Mouse (Mus musculus): ENCODE measurements at regions not wholly inside any gene's neighbourhood (a gene's known extent, or its start where the extent isn't known, plus 50 kb on each side); places are given as distances from the start of the nearest gene placed in this dataset.

- DNase-seq = no peak
- no peaks in the 10 kb centered on the region for H3K36me3 ChIP-seq (ENCODE audit: control insufficient read depth, insufficient read depth, low read length)
- no peak overlapping the region for H3K9ac ChIP-seq (ENCODE audit: low read depth, low read length)
- H3K27ac ChIP-seq = no peak overlapping the region
- intact Hi-C loops (cut with DNase I) = no loop called here
- H3K27me3 ChIP-seq (ENCODE audit: control insufficient read depth, insufficient read depth, low read length) = no peaks in the 10 kb centered on the region
- no peaks in the 10 kb centered on the region; the same call in 1 of the 2 replicates for H3K4me1 ChIP-seq (ENCODE audit: control insufficient read depth, insufficient read depth, low read length)
- H3K79me2 ChIP-seq (replicated peaks; ENCODE audit: control insufficient read depth, insufficient read depth, low read length) = no peaks in the 10 kb centered on the region
- 84% methylated on average over 6 of the region's 6 CpGs for WGBS
- no peak overlapping the region for H3K4me3 ChIP-seq
- TF ChIP-seq CTCF (IDR thresholded peaks at IDR 0.05) = no peak
- TF ChIP-seq POLR2A (IDR thresholded peaks at IDR 0.05; ENCODE audit: insufficient read depth, low read depth, low read length) = no peak
- no peak for TF ChIP-seq EP300 (IDR thresholded peaks at IDR 0.05; ENCODE audit: insufficient read depth, low read depth, low read length)
Observed at GRCm38 (mm10) chr3:117155274-117155673, 186.5 kb upstream of the Palmd start.

- no peak overlapping the region for H3K9ac ChIP-seq (ENCODE audit: low read depth, low read length)
- TF ChIP-seq POLR2A (IDR thresholded peaks at IDR 0.05; ENCODE audit: insufficient read depth, low read depth, low read length) = no peak
- TF ChIP-seq CTCF (IDR thresholded peaks at IDR 0.05) = peak; percentile 66
- no peaks in the 10 kb centered on the region for H3K79me2 ChIP-seq (replicated peaks; ENCODE audit: control insufficient read depth, insufficient read depth, low read length)
- DNase-seq = no peak
- WGBS = 34% methylated on average over 2 of the region's 2 CpGs
- no peak overlapping the region for H3K27ac ChIP-seq
- no peak overlapping the region for H3K4me3 ChIP-seq
- no peaks in the 10 kb centered on the region for H3K27me3 ChIP-seq (ENCODE audit: control insufficient read depth, insufficient read depth, low read length)
- intact Hi-C loops (cut with DNase I) = loop anchor here (2.0 kb wide), 1 partner anchor 286 kb away; no protein-coding TSS in a partner anchor
- H3K36me3 ChIP-seq (ENCODE audit: control insufficient read depth, insufficient read depth, low read length) = no peaks in the 10 kb centered on the region
- no peaks in the 10 kb centered on the region; the same call in 1 of the 2 replicates for H3K4me1 ChIP-seq (ENCODE audit: control insufficient read depth, insufficient read depth, low read length)
Observed at GRCm38 (mm10) chr3:117153011-117153473, 184.3 kb upstream of the Palmd start.

GRCm38 (mm10) chr3:117152414-117152813 is 183.6 kb upstream of the Palmd start:
- no peak overlapping the region for H3K27ac ChIP-seq
- H3K79me2 ChIP-seq (replicated peaks; ENCODE audit: control insufficient read depth, insufficient read depth, low read length) = no peaks in the 10 kb centered on the region
- TF ChIP-seq POLR2A (IDR thresholded peaks at IDR 0.05; ENCODE audit: insufficient read depth, low read depth, low read length) (no peak), EP300 (IDR thresholded peaks at IDR 0.05; ENCODE audit: insufficient read depth, low read depth, low read length) (no peak), CTCF (IDR thresholded peaks at IDR 0.05) (no peak)
- no peaks in the 10 kb centered on the region for H3K36me3 ChIP-seq (ENCODE audit: control insufficient read depth, insufficient read depth, low read length)
- 79% methylated on average over 8 of the region's 8 CpGs for WGBS
- H3K27me3 ChIP-seq (ENCODE audit: control insufficient read depth, insufficient read depth, low read length) = no peaks in the 10 kb centered on the region
- no peaks in the 10 kb centered on the region; the same call in 1 of the 2 replicates for H3K4me1 ChIP-seq (ENCODE audit: control insufficient read depth, insufficient read depth, low read length)
- intact Hi-C loops (cut with DNase I) = loop anchor here (2.0 kb wide), 1 partner anchor 286 kb away; no protein-coding TSS in a partner anchor
- H3K9ac ChIP-seq (ENCODE audit: low read depth, low read length) = no peak overlapping the region
- DNase-seq = no peak
- no peak overlapping the region for H3K4me3 ChIP-seq

- Histone ChIP-seq H3K9ac (ENCODE audit: low read depth, low read length) (no peak overlapping the region), H3K79me2 (replicated peaks; ENCODE audit: control insufficient read depth, insufficient read depth, low read length) (no peaks in the 10 kb centered on the region), H3K36me3 (ENCODE audit: control insufficient read depth, insufficient read depth, low read length) (no peaks in the 10 kb centered on the region), H3K4me1 (ENCODE audit: control insufficient read depth, insufficient read depth, low read length) (no peaks in the 10 kb centered on the region), H3K4me3 (no peak overlapping the region), H3K27ac (no peak overlapping the region), H3K27me3 (ENCODE audit: control insufficient read depth, insufficient read depth, low read length) (no peaks in the 10 kb centered on the region)
- no peak for TF ChIP-seq POLR2A (IDR thresholded peaks at IDR 0.05; ENCODE audit: insufficient read depth, low read depth, low read length)
- peak; percentile 19; the same call in 1 of the 2 replicates for TF ChIP-seq CTCF (IDR thresholded peaks at IDR 0.05)
- no peak for DNase-seq
- intact Hi-C loops (cut with DNase I) = no loop called here
- 89% methylated on average over 2 of the region's 2 CpGs for WGBS
Observed at GRCm38 (mm10) chr3:117147414-117147813, 178.6 kb upstream of the Palmd start.

GRCm38 (mm10) chr3:117139835-117140234 is 171.0 kb upstream of the Palmd start:
- no peak overlapping the region for H3K9ac ChIP-seq (ENCODE audit: low read depth, low read length)
- no peaks in the 10 kb centered on the region for H3K4me1 ChIP-seq (ENCODE audit: control insufficient read depth, insufficient read depth, low read length)
- TF ChIP-seq EP300 (IDR thresholded peaks at IDR 0.05; ENCODE audit: insufficient read depth, low read depth, low read length) (no peak), POLR2A (IDR thresholded peaks at IDR 0.05; ENCODE audit: insufficient read depth, low read depth, low read length) (no peak), CTCF (IDR thresholded peaks at IDR 0.05) (no peak)
- H3K4me3 ChIP-seq = no peak overlapping the region
- DNase-seq = no peak
- H3K27me3 ChIP-seq (ENCODE audit: control insufficient read depth, insufficient read depth, low read length) = no peaks in the 10 kb centered on the region
- intact Hi-C loops (cut with DNase I) = no loop called here
- H3K27ac ChIP-seq = no peak overlapping the region
- WGBS = 70% methylated on average over 2 of the region's 2 CpGs
- no peaks in the 10 kb centered on the region for H3K36me3 ChIP-seq (ENCODE audit: control insufficient read depth, insufficient read depth, low read length)
- H3K79me2 ChIP-seq (replicated peaks; ENCODE audit: control insufficient read depth, insufficient read depth, low read length) = no peaks in the 10 kb centered on the region

GRCm38 (mm10) chr3:117138720-117139119 is 169.9 kb upstream of the Palmd start:
- no peak overlapping the region for H3K27ac ChIP-seq
- H3K27me3 ChIP-seq (ENCODE audit: control insufficient read depth, insufficient read depth, low read length) = no peaks in the 10 kb centered on the region
- no peaks in the 10 kb centered on the region for H3K4me1 ChIP-seq (ENCODE audit: control insufficient read depth, insufficient read depth, low read length)
- no peak for DNase-seq
- no peaks in the 10 kb centered on the region for H3K36me3 ChIP-seq (ENCODE audit: control insufficient read depth, insufficient read depth, low read length)
- intact Hi-C loops (cut with DNase I) = no loop called here
- no peak overlapping the region for H3K9ac ChIP-seq (ENCODE audit: low read depth, low read length)
- 76% methylated on average over 7 of the region's 7 CpGs for WGBS
- no peaks in the 10 kb centered on the region for H3K79me2 ChIP-seq (replicated peaks; ENCODE audit: control insufficient read depth, insufficient read depth, low read length)
- no peak overlapping the region for H3K4me3 ChIP-seq
- TF ChIP-seq POLR2A (IDR thresholded peaks at IDR 0.05; ENCODE audit: insufficient read depth, low read depth, low read length) = no peak
- no peak for TF ChIP-seq CTCF (IDR thresholded peaks at IDR 0.05)
- TF ChIP-seq EP300 (IDR thresholded peaks at IDR 0.05; ENCODE audit: insufficient read depth, low read depth, low read length) = no peak

Measured in heart, adult 2 months (tissue).